Mouse (Mus musculus): ENCODE data around the gene Tmem60.

Gene Tmem60

GRCm38 (mm10) chr5:20906191-20906590, 24.2 kb downstream of the Tmem60 start:
- DNase-seq (ENCODE audit: low spot score): no peak

DNA sequence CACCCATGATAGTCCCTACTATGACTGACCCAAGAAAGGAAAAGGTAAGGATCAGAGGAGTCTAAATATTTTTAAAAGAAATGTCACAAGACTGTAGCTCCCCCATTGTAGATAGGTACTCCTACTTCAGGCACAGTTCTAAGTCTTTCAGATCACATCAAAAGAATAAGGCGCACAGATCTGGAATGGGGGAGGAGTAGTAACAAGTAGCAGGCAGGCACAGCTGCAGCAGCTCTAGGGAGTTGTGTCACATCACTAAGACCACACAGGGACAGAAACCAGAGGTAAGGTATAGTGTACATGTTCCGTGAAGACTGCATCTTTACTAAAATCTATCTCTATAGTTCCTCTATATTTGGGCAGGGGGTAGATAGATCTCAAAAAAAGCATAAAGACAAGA, 29.8 kb downstream of the Tmem60 start:
- no peak for DNase-seq (ENCODE audit: low spot score)

- DNase-seq (ENCODE audit: low spot score): peak; percentile 81
Measured at GRCm38 (mm10) chr5:20913372-20914275, 31.6 kb downstream of the Tmem60 start.

GRCm38 (mm10) chr5:20918967-20919366, 37.0 kb downstream of the Tmem60 start:
- no peak for DNase-seq (ENCODE audit: low spot score)

GRCm38 (mm10) chr5:20919566-20919965, 37.6 kb downstream of the Tmem60 start:
- DNase-seq (ENCODE audit: low spot score): no peak

- no peak for DNase-seq (ENCODE audit: low spot score)
Measured at GRCm38 (mm10) chr5:20924608-20925007, 42.6 kb downstream of the Tmem60 start.

DNA sequence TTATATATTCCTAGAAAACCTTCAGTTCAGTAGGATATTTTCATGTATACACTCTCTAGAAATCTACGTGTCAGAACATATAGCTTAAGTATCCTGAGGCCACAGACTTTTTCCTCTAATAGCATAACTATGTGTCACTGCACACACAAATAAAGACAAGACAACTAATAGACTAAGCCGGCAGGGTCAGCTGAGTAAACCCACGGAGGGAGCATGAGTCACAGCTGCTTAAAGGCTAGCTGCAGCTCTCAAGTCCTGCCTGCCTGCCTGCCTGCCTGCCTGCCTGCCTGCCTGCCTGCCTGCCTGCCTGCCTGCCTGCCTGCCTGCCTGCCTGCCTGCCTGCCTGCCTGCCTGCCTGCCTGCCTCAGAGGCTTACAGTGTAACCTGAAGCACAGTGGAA, 43.5 kb downstream of the Tmem60 start:
- no peak for DNase-seq (ENCODE audit: low spot score)

DNA sequence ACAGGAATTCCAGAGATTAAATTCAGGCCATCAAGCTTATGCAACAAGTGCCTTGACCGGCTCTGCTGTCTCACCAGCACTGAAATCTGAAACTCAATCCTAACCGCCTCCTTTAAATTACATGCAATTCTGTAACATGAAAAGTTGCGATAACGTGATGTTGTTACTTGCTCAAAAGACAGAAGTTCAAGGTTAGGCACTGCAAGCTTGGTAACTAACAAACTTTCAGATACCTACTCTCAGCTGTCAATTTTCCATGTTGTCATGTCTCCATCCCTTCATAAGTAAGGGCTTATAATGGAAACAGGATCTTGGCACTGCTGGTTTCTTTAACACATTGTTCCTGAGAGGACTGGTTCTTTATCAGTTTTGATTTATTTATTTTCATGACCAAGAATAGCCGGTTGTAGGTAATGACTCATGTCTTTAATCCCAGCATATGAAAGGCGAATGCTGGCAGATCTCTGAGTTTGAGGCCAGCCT, 47.7 kb downstream of the Tmem60 start:
- DNase-seq (ENCODE audit: low spot score): peak; percentile 45

GRCm38 (mm10) chr5:20930430-20930829, 48.4 kb downstream of the Tmem60 start:
- DNase-seq (ENCODE audit: low spot score): no peak

- no peak for DNase-seq (ENCODE audit: low spot score)
Measured at GRCm38 (mm10) chr5:20931300-20931699, 49.3 kb downstream of the Tmem60 start.

GRCm38 (mm10) chr5:20932585-20932984, 50.6 kb downstream of the Tmem60 start:
- DNase-seq (ENCODE audit: low spot score): no peak

DNA sequence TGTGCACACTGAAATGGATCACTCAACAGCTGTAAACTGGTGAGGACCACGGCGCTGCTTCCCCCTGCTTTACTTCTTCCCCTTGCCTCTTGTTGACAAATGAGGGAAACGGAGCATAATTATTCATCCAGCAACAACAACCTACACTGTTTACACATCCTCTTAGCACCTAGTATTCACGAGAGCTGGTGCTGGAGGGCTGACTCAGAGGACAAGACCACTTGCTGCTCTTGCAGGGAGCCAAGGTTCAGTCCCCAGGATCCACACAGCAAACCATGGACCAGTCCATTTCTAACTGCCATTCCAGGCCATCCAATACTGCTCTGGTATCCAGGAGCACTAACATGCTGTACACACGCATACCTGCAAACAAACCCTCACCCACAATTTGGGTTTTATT, 53.9 kb downstream of the Tmem60 start:
- no peak for DNase-seq (ENCODE audit: low spot score)

Data from adipocyte (in vitro differentiated cells).